Mouse (Mus musculus): ENCODE results near the gene Ebpl.

Gene Ebpl

GRCm38 (mm10) chr14:61360131-61360980 is at the start of gene Ebpl:
Gene Ebpl, minus strand, starts transcription at chr14:61360439.
- DNase-seq (ENCODE audit: low spot score in 2 of 2) = peak; percentile 84 to 91

- DNase-seq (ENCODE audit: low spot score in 2 of 2) = no peak
Measured at GRCm38 (mm10) chr14:61410020-61410419, 49.8 kb upstream of the Ebpl start.

- no peak for DNase-seq (ENCODE audit: low spot score in 2 of 2)
Measured at GRCm38 (mm10) chr14:61407055-61407454, 46.8 kb upstream of the Ebpl start.

DNA sequence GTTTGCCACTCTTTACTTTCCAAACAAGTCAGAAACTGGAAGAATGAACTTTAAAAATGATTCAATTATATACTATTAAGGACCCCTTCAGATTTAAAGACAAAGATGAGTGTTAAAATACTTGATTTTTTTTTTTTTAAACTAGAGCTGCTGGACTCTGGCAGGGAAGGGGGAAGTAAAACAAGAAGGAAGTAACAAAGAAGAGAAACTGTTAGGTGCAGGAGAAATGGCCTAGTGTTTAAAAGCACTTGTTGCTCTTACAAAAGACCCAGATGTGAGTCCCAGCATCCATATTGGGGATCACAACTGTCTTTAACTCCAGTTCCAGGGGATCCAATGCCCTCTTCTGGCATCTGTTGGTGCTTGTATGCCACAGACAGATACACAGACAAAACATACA is 45.5 kb upstream of the Ebpl start:
- no peak for DNase-seq (ENCODE audit: low spot score in 2 of 2)

DNA sequence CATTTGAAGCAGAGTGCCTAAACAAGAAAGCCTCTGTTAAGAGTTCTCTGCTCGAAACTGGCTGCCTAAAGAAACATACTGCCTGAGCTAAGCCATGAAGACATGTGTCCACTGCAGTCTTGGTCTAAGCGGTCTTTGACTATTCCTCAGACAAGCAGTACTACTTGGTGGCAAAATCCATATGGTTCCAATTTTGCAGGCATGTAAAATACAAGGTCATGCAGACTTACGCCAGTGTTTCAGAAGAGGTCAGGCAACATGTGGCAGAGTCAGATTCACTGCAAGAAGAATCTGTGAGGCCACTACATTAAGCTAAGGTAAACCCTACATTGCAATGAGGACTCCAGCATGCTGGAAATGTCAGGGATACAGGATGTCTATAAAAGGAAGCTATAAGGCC is 44.7 kb upstream of the Ebpl start:
- no peak for DNase-seq (ENCODE audit: low spot score in 2 of 2)

DNA sequence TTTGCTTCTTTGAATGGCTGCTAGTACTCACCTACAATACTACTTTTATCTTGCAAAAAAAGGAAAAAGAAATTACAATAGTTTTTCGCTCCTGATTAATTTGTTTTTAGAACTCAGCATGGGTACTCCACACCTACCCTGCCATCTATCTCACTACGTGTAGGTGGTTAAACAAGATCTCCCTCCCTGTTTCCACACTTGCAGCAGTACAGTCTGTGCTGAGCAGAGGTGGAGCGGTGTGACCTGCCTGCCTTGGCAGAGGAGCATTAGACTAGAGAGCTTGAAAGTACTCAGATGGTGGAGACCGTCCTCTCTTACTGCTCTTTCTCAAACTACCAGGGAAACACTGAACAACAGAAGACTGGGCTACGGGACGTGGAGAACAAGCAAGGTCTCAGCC is 34.5 kb upstream of the Ebpl start:
- DNase-seq (ENCODE audit: low spot score in 2 of 2) = no peak

GRCm38 (mm10) chr14:61390586-61390985 is 30.3 kb upstream of the Ebpl start:
- no peak for DNase-seq (ENCODE audit: low spot score in 2 of 2)

DNA sequence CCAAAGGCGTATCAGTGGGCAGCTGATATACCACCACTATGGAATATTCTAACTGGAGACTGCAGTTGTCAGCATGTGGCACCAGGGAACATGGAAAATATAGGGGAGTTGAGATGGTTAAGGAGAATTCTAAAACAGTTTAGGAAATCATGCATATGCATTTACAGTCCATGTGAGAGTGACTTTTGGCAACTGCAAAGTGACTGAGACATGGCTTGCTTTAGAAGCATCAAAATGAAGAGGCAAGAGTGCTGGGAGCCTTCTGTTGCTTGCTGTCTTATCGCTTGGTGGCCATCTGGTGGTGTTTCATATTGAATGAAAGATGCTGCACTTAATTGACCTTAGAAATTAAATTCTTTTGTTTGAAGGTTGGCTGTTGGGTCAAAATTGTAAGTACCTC is 7.1 kb upstream of the Ebpl start:
- DNase-seq (ENCODE audit: low spot score in 2 of 2) = no peak

DNA sequence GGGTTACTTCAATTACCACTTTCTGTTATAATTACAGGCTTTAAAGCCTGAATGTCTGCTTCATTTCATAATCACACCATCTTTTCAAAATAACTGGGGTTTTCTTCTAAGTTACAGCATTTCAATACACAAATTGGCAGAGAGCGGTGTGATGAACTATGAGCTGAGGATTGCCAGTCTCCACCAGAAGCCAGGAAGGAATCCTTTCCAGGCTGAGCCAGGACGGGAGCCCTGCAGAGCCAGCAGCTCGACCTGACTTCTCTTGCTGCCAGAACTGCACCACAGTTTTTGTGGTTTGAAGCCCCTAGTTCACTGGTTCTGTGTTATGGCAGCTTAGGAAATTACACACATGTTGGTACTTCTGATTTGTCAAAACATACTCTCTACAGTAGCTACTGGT is 4.4 kb upstream of the Ebpl start:
- no peak for DNase-seq (ENCODE audit: low spot score in 2 of 2)

DNA sequence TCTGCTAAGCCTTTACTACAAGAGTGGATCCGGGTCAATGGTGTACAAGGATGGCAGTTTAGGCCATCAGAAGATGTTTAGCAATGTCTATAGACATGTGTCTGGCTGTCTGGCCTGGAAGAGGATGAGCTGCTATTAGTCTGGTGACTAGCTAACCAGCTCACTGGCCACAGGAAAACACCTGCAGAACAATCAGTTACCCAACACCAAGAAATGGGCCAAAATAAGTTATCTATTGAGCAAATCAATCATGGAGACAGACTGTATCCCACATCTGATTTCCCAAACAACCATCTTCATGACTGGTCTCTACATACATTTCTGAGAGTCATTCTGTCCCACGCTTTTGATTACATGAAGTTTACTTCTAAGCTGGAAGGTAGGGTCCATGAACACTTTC is 3.5 kb upstream of the Ebpl start:
- no peak for DNase-seq (ENCODE audit: low spot score in 2 of 2)

GRCm38 (mm10) chr14:61362268-61362667 is 2.0 kb upstream of the Ebpl start:
- no peak for DNase-seq (ENCODE audit: low spot score in 2 of 2)

- no peak for DNase-seq (ENCODE audit: low spot score in 2 of 2)
Measured at GRCm38 (mm10) chr14:61360981-61361511, 807 bp upstream of the Ebpl start.

DNA sequence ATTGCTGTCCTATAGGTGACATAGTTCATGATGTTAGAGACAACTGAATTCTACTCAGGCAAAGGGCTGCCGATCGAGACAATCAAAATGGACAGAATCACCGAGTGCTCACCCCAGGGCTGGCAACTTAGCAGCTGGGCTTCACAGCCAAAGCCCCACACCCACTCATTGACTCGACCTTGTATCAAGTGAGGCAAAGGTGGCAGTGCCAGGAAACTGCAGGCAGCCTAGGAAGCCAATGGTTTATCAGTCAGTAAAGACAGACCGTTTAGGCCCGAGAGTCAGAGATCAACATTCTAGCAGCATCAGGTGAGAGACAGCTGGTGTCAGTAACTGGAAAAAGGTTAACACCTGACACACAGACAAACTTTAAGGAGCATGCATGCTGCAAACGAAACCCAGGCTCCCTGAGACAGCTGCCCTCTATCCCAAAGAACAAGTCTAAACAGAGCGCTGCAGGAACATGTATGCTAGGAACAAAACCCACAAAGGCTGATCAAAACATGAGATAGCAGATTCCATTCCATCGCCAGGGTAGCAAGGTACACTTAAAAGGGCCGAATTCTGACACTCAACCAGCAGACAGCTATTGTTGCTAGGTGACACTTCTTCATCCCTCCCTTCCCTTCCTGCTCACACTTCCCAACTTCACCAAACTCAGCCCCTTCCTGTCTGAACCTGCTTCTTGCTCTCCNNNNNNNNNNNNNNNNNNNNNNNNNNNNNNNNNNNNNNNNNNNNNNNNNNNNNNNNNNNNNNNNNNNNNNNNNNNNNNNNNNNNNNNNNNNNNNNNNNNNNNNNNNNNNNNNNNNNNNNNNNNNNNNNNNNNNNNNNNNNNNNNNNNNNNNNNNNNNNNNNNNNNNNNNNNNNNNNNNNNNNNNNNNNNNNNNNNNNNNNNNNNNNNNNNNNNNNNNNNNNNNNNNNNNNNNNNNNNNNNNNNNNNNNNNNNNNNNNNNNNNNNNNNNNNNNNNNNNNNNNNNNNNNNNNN is 5.7 kb downstream of the Ebpl start:
- no peak for DNase-seq (ENCODE audit: low spot score in 2 of 2)

DNA sequence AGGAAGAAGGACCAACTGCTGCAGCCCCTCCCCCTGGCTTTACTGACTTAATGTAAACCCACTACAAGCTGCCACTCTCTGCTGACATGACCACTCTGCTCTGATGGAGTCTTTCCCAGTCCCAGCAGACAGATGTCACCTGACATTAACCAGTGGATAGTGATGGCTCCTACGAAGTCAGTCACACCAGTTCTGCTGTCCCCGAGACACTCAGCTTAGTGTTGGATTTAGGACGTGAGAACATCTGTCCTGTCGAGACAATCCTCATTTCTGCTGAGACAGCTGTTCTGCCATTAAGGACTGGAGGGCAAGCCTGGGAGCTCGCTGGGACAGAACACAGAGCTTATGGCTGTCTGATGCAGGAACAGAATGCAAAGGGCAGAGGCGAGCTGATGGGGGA is 9.4 kb downstream of the Ebpl start:
- DNase-seq (ENCODE audit: low spot score in 2 of 2) = no peak

- DNase-seq (ENCODE audit: low spot score in 2 of 2) = no peak
Measured at GRCm38 (mm10) chr14:61349876-61350275, 10.4 kb downstream of the Ebpl start.

- DNase-seq (ENCODE audit: low spot score in 2 of 2) = no peak
Measured at GRCm38 (mm10) chr14:61346827-61347698, 13.2 kb downstream of the Ebpl start.

DNA sequence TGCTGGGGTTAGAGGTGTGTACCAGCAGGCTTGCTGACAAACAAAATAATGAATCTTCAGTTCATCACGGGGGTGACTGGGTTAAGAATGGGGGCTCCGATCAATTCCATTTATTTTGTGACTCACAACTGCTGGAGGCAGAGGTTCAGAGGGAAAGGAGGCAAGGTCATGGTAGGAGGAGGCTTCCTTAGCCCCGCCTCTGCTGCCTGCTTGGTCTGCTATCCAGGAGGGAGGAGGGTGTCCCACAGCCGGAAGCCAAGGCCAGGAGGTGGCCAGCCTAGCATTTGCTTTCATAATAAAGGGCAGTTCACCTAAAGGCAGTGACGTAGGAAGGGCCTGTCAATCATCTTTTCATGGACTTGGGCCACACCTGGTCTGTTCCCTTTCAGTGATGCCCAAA is 15.6 kb downstream of the Ebpl start:
- no peak for DNase-seq (ENCODE audit: low spot score in 2 of 2)

DNA sequence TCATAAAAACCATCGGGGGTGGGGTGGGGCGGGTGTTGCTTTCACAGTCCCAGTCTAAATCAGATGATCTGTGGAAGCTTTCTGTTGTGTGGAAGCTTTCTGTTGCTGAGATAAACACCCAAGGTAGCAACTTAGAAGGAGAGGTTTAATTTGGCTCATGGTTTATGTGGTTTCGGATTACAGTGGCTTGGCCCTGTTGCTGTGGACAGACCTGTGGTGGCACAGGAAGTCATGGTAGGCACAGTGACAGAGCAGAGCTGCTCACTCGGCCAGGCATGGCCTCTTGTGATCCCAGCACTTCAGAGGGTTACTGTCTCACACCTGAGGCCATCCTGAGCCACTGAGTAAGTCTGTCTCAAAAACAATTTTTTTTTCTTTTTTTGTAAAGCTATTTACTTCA is 20.9 kb downstream of the Ebpl start:
- DNase-seq (ENCODE audit: low spot score in 2 of 2) = no peak

DNA sequence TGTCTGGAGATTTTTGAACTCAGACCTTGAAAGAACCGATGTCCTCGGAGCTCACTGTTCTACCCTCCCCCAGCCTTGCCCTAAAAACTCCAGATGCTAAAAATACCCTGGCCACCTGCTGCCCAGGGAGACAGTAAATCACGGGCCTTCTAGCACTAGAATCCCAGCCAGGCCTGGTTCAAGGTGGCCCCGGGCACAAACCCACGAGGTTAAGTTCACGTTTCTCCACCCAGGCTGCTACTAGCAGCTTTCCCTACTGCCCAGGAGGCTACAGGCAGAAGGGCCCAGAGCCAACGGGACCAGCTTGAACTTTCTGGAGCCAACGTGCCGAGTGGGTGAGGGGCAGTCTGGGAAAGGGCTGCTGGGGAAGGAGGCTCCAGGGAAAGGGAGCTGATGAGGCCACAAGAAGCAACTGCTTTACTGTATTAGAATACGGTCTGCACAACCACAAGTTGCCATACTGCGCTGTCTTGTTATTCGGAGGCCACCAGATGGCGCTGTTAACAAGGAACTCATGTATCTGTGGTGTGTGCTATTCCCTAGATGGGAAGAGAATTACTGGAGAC is 29.2 kb downstream of the Ebpl start:
- peak; percentile 63 to 87 for DNase-seq (ENCODE audit: low spot score in 2 of 2)

DNA sequence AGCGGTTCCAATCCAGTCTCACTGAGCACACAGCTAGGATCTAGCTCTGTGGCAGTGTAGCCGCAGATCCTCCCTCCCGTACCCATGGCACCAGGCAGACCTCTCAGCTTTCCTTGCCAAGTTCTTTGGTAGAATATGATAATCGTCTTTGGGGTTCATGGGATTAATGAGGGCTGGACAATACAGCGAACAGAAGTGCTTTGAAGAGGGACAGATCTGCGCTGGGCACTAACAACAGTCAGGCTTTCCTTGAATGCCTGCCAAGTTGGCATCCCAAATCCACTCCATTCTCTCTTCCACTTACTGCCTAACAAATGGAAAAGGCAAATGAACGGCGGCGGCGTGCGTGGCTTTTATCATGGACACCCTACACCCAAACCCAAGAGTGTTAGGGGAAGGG is 29.6 kb downstream of the Ebpl start:
- DNase-seq (ENCODE audit: low spot score in 2 of 2) = no peak
